Mouse (Mus musculus): ENCODE measurements at regions not wholly inside any gene's neighbourhood (a gene's known extent, or its start where the extent isn't known, plus 50 kb on each side); places are given as distances from the start of the nearest gene placed in this dataset.
A peak's percentile ranks its signal among the peaks of the same experiment; 100 is the strongest.

GRCm38 (mm10) chr6:148719062-148719461 is 112.2 kb downstream of the Ipo8 start:
- Histone ChIP-seq H3K36me3 (replicated peaks) (no peaks in the 10 kb centered on the region), H3K9ac (no peak overlapping the region), H3K27me3 (no peaks in the 10 kb centered on the region), H3K4me3 (replicated peaks) (no peak overlapping the region), H3K9me3 (no peaks in the 10 kb centered on the region), H3K4me2 (no peak overlapping the region), H3K27ac (no peak overlapping the region), H3K4me1 (no peaks in the 10 kb centered on the region)
- ATAC-seq (ENCODE audit: low FRiP score) = no peak

- no peaks in the 10 kb centered on the region for H3K36me3 ChIP-seq (replicated peaks)
- H3K4me1 ChIP-seq = no peaks in the 10 kb centered on the region
- H3K9ac ChIP-seq = no peak overlapping the region
- 87% methylated on average over 3 of the region's 3 CpGs for WGBS
- no peak overlapping the region for H3K4me2 ChIP-seq
- H3K27ac ChIP-seq = no peak overlapping the region
- no peaks in the 10 kb centered on the region for H3K9me3 ChIP-seq
- H3K27me3 ChIP-seq = no peaks in the 10 kb centered on the region
- ATAC-seq (ENCODE audit: low FRiP score) = no peak
- no peak overlapping the region for H3K4me3 ChIP-seq (replicated peaks)
Observed at GRCm38 (mm10) chr6:148710406-148710805, 120.9 kb downstream of the Ipo8 start.

GRCm38 (mm10) chr6:148708389-148708788 is 122.9 kb downstream of the Ipo8 start:
- Histone ChIP-seq H3K27me3 (no peaks in the 10 kb centered on the region), H3K4me2 (no peak overlapping the region), H3K9ac (no peak overlapping the region), H3K36me3 (replicated peaks) (no peaks in the 10 kb centered on the region), H3K4me1 (no peaks in the 10 kb centered on the region), H3K4me3 (replicated peaks) (no peak overlapping the region), H3K9me3 (no peaks in the 10 kb centered on the region), H3K27ac (no peak overlapping the region)
- WGBS = 86% methylated on average over 2 of the region's 2 CpGs
- no peak for ATAC-seq (ENCODE audit: low FRiP score)

DNA sequence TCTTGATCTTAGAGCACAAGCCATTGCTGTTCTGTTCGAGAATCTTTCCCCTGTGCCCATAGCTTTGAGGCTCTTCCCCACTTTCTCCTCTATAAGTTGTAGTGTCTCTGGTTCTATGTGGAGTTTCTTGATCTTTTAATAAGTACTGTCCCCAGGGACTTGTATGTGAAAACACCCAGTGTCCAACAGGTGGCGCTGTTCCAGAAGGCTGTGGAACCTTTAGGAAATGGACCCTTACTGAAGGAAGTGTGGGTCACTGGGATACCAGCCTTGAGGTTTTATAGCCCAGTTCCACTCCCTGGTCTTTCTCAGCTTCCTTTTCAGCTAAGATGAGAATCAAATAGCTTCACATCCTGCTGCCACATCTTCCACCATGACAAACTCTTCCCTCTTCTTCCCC is 125.6 kb downstream of the Ipo8 start:
- Histone ChIP-seq H3K4me1 (no peaks in the 10 kb centered on the region), H3K27ac (no peak overlapping the region), H3K4me2 (no peak overlapping the region), H3K27me3 (no peaks in the 10 kb centered on the region), H3K9ac (no peak overlapping the region), H3K9me3 (no peaks in the 10 kb centered on the region), H3K4me3 (replicated peaks) (no peak overlapping the region), H3K36me3 (replicated peaks) (no peaks in the 10 kb centered on the region)
- 41% methylated on average over 2 of the region's 2 CpGs for WGBS
- no peak for ATAC-seq (ENCODE audit: low FRiP score)

GRCm38 (mm10) chr6:148693329-148693728 is 137.9 kb downstream of the Ipo8 start:
- WGBS = 45% methylated on average over 4 of the region's 4 CpGs
- ATAC-seq (ENCODE audit: low FRiP score) = no peak
- Histone ChIP-seq H3K9ac (no peak overlapping the region), H3K9me3 (no peaks in the 10 kb centered on the region), H3K4me3 (replicated peaks) (no peak overlapping the region), H3K27me3 (no peaks in the 10 kb centered on the region), H3K36me3 (replicated peaks) (no peaks in the 10 kb centered on the region), H3K4me1 (no peaks in the 10 kb centered on the region; the same call in 1 of the 2 replicates), H3K27ac (no peak overlapping the region), H3K4me2 (no peak overlapping the region)

- Histone ChIP-seq H3K9me3 (no peaks in the 10 kb centered on the region), H3K27ac (no peak overlapping the region), H3K27me3 (no peaks in the 10 kb centered on the region), H3K4me1 (no peaks in the 10 kb centered on the region), H3K9ac (no peak overlapping the region), H3K4me2 (no peak overlapping the region), H3K36me3 (replicated peaks) (no peaks in the 10 kb centered on the region), H3K4me3 (replicated peaks) (no peak overlapping the region)
- WGBS = 39% methylated on average over 3 of the region's 4 CpGs
- ATAC-seq (ENCODE audit: low FRiP score) = 0 out of 2 replicates have a peak, but pooled peaks have one; percentile 49
Observed at GRCm38 (mm10) chr6:148687770-148688169, 143.5 kb downstream of the Ipo8 start.

DNA sequence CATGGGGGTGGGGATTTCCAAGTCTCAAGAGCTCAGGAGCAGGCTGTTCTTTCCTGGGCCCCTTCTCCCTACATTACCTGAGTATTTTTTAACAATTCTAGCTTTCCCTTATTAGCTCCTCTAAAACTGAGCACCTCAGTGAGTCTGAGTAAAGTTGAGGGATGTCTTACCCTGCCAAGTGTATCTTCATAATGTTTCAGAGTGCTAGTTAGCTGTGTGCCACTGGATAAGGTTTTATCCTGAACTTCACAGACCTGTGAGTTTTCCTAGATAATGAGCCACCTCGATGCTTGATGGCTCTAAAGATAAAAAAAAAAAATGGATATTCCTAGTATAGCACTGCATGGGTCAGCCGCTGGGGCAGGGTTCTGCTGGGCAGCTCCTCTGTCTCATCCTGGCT is 171.1 kb downstream of the Ipo8 start:
- ATAC-seq (ENCODE audit: low FRiP score) = no peak

DNA sequence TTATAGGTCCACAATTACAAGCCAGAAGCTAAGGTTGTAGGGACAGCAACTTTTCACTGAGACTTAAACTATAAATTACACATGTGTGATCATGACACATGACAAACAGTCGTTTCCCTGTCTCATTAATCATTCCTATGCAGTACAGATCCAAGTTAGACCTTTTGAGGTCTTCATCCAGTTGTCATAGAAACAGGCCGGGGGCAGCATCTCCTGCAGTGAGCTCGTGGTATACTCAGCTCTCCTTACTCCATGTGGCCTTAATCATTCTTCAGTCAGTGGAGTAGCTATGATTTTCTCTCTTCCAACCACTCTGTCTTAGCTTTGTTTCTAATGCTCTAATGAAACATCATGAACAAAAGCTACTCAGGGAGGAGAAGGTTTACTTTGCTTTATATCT is 178.1 kb downstream of the Ipo8 start:
- Histone ChIP-seq H3K27ac (no peak overlapping the region), H3K9ac (no peak overlapping the region), H3K9me3 (no peaks in the 10 kb centered on the region), H3K36me3 (replicated peaks) (no peaks in the 10 kb centered on the region), H3K4me3 (replicated peaks) (no peak overlapping the region), H3K4me1 (0 out of 2 replicates have a peak, but pooled peaks cover 2% of the 10 kb centered on the region), H3K4me2 (no peak overlapping the region), H3K27me3 (no peaks in the 10 kb centered on the region)
- ATAC-seq (ENCODE audit: low FRiP score) = no peak
- WGBS = 49% methylated on average over 3 of the region's 3 CpGs

More for the DNA sequence above, 171.1 kb downstream of the Ipo8 start:
- no peaks in the 10 kb centered on the region for H3K36me3 ChIP-seq (replicated peaks)
- H3K27me3 ChIP-seq = no peaks in the 10 kb centered on the region
- no peak overlapping the region for H3K4me2 ChIP-seq
- H3K9me3 ChIP-seq = no peaks in the 10 kb centered on the region
- H3K4me3 ChIP-seq (replicated peaks) = no peak overlapping the region
- 86% methylated on average over 2 of the region's 2 CpGs for WGBS
- H3K4me1 ChIP-seq = 0 out of 2 replicates have a peak, but pooled peaks cover 2% of the 10 kb centered on the region
- no peak overlapping the region for H3K9ac ChIP-seq
- H3K27ac ChIP-seq = no peak overlapping the region

DNA sequence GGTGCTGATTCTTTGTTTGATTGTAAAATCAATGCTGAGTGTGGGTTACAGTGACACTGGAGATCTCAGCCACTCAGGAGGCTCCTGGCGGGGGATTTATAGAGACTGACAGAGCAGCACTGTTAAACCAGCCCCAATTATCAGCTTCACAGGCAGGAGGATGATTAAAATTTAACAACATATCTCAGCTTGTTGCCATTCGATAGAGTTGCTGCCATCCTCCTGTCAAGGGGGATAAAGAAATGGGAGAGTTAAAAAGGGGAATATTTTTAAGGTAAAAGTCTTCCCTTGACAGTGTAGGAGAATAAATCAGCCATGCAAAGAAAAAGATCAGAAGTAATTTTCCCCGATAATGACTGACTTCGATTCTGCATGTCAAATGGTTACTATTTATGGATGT is 178.8 kb downstream of the Ipo8 start:
- Histone ChIP-seq H3K4me3 (replicated peaks) (no peak overlapping the region), H3K4me1 (no peaks in the 10 kb centered on the region), H3K9ac (no peak overlapping the region), H3K36me3 (replicated peaks) (no peaks in the 10 kb centered on the region), H3K9me3 (no peaks in the 10 kb centered on the region), H3K27me3 (no peaks in the 10 kb centered on the region), H3K27ac (no peak overlapping the region), H3K4me2 (no peak overlapping the region)
- WGBS = 75% methylated on average over 4 of the region's 4 CpGs
- 0 out of 2 replicates have a peak, but pooled peaks have one; percentile 23 for ATAC-seq (ENCODE audit: low FRiP score)

DNA sequence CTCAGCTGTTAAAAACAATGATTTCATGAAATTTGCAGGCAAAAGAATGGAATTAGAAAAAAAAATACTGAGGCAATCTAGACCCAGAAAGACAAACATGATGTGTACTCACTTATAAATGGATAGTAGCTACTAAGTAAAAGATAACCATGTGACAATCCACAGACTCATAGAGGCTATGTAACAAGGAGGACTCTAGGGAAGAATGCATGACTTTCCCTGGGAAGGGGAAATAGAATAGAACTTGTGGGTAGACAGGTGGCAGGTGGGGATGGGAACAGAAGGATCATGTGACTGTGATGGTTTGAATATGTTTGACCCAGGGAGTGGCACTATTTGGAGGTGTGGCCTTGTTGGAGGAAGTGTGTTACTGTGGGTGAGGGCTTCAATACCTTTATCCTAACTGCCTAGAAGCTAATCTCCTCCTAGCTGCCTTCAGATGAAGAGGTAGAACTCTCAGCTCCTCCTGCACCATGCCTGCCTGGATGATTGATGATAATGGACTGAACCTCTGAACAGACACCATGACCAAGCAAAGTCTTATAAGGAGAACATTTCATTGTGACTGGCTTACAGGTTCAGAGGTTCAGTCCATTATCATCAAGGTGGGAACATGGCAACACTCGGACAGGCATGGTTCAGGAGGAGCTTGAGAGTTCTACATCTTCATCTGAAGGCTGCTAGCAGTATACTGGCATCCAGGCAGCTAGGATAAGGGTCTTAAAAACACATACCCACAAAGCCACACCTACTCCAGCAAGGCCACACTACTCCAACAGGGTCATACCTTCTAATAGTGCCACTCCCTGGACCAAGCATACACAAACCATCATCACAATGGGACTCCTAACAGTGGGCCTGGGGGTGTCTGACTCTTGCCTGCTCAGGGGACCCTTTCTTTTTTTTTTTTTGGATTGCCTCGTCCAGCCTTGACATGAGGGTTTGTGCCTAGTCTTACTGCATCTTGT is 183.6 kb downstream of the Ipo8 start:
- Histone ChIP-seq H3K9ac (no peak overlapping the region), H3K4me2 (no peak overlapping the region), H3K36me3 (replicated peaks) (no peaks in the 10 kb centered on the region), H3K9me3 (no peaks in the 10 kb centered on the region), H3K4me3 (replicated peaks) (no peak overlapping the region), H3K4me1 (no peaks in the 10 kb centered on the region), H3K27me3 (no peaks in the 10 kb centered on the region), H3K27ac (no peak overlapping the region)
- WGBS = 68% methylated on average over 2 of the region's 2 CpGs
- no peak for ATAC-seq (ENCODE audit: low FRiP score)

DNA sequence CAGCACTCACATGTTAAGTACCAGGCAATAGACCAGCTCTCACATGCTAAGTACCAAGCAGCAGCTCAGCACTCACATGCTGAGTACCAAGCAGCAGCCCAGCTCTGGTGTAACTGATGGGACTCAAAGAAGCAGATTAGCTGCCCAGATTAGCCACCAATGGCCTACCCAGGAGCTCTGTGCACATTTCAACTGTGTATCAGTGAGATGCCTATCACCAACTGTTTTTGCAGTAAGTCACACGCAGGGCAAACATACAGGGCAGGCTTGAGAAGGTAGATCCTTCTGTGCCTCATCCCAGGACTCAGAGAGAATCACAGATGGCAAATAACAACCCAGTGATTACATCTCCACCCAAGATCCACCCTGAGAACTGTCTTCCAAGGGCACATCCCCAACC is 190.7 kb downstream of the Ipo8 start:
- H3K9ac ChIP-seq = no peak overlapping the region
- H3K4me1 ChIP-seq = no peaks in the 10 kb centered on the region
- no peak for ATAC-seq (ENCODE audit: low FRiP score)
- no peak overlapping the region for H3K4me2 ChIP-seq
- WGBS = 88% methylated on average over 1 of the region's 1 CpGs
- no peaks in the 10 kb centered on the region for H3K27me3 ChIP-seq
- H3K27ac ChIP-seq = no peak overlapping the region
- no peaks in the 10 kb centered on the region for H3K36me3 ChIP-seq (replicated peaks)
- H3K9me3 ChIP-seq = no peaks in the 10 kb centered on the region
- no peak overlapping the region for H3K4me3 ChIP-seq (replicated peaks)

DNA sequence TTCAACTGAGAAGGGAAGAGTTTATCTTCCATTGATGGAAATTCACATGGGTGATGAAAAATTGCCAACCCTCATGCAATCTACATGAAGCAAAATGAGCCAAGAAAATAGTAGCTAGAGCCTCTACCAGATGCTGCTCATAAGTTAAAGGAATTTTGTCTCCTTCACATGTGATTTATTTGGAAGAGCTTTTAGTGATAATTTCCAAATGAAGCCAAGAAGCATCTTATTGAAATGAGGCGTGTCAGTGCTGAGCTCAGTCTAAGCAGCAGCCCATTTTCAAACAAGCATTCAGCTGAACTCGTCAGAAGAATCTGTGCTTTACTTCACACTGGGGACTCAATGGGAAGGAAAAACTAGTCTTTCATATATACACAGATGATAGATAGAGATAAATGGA is 190.0 kb upstream of the Tmtc1 start:
- no peak overlapping the region for H3K4me2 ChIP-seq
- no peaks in the 10 kb centered on the region for H3K9me3 ChIP-seq
- no peaks in the 10 kb centered on the region for H3K4me1 ChIP-seq
- no peak for ATAC-seq (ENCODE audit: low FRiP score)
- H3K27ac ChIP-seq = no peak overlapping the region
- no peak overlapping the region for H3K4me3 ChIP-seq (replicated peaks)
- no peaks in the 10 kb centered on the region for H3K36me3 ChIP-seq (replicated peaks)
- no peaks in the 10 kb centered on the region for H3K27me3 ChIP-seq
- 86% methylated on average over 2 of the region's 2 CpGs for WGBS
- H3K9ac ChIP-seq = no peak overlapping the region

DNA sequence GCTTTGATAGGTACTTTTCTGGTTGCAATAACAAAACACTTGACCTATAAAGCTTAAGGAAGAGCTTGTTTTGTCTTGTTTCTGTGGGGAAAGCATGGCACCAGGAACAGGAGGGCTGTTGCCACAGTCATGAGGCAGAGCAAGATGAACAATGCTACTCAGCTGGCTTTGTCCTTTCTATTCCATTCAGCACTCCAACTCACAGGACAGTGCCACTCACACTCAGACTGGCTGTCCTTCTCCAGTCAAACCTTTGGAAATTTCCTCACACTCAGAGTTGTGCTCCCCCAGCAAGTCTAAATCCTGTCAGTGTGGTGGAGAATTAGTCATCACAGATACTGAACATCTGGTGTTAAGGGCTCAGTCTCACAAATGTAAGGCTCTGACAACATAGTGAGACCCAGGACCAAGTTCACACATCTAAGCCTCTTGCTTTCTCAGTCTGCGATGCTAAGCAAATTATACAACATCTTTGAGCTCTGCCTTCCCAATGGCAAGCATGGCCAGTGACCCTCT is 183.0 kb upstream of the Tmtc1 start:
- Histone ChIP-seq H3K4me2 (no peak overlapping the region), H3K27me3 (no peaks in the 10 kb centered on the region), H3K9me3 (no peaks in the 10 kb centered on the region), H3K36me3 (replicated peaks) (no peaks in the 10 kb centered on the region), H3K9ac (no peak overlapping the region), H3K4me1 (no peaks in the 10 kb centered on the region), H3K4me3 (replicated peaks) (no peak overlapping the region), H3K27ac (no peak overlapping the region)
- 97% methylated on average over 1 of the region's 1 CpGs for WGBS
- no peak for ATAC-seq (ENCODE audit: low FRiP score)
